Mouse (Mus musculus) adrenal gland, adult 18-20 months (tissue): Measurements from ENCODE around the gene Gm4187. TPM values are rescaled to one million over a fixed set of nuclear protein-coding genes. Genes with fewer than 3 reads are reported as not detected.
"Not testable (repeated sequence)": the region's sequence is repeated elsewhere in the genome, so short reads cannot be mapped to it uniquely, and the experiment has no call there.

ENCODE experiments used
- DNase-seq, 2 experiments: peaks; one replicate each; pipeline ENCODE4 v3.0.0; 2021 to 2022; ENCODE audit warnings: low spot score in 2 of 2
- long read RNA-seq, 2 experiments: library from polyadenylated mRNA; stranded (forward); transcript quantifications; one replicate each; pipeline ENCODE4 v2.0.0; 2021
- total RNA-seq, 2 experiments: library from RNA; stranded (reverse); gene quantifications; 1 replicate in 1 of 2; 2 replicates in 1 of 2; pipeline ENCODE4 v1.2.3; 2021

Gene Gm4187
- not detected for total RNA-seq
- long read RNA-seq, experiment 1, result 0 reads
- long read RNA-seq, experiment 2, result 0 reads

- not testable (repeated sequence) for DNase-seq
These were observed at the start of gene Gm4187 for GRCm38 (mm10) chr7:22329617-22330016. Gene Gm4187, minus strand, starts transcription at chr7:22329717.

DNA sequence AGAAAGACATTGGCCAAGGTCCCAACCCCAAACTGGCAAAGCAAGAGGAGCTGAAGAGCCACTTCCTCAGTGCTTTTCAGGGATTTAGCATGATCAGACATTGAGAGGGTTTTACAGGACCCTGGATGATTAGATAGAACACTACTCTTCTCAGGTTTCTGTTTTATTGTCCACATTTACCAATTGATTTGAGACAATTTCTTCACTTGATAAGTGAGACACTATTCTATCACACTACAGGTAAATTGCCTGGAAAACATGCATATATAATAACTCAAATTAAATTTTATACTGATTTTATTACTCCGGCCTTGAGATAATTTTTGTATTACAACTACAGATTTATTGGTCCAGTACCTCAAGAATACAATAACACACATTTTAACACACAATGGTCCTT, 41.4 kb upstream of the Gm4187 start, which contains the start of gene Gm8660:
Gm8660 (minus strand) TSS at position 101 of the 400 bp plus-strand sequence.
- DNase-seq, result not testable (repeated sequence)

Other genes starting within 250 kb of the Gm4187 start
- not detected for gene Gm16451, start 211.5 kb downstream of the Gm4187 start, total RNA-seq
- gene Gm10666, start 195.0 kb downstream of the Gm4187 start, total RNA-seq, result not detected
- gene Vmn1r142, start 165.7 kb downstream of the Gm4187 start, total RNA-seq, result not detected
- not detected for gene Vmn1r143, start 140.3 kb downstream of the Gm4187 start, total RNA-seq
- gene Gm8653, start 128.5 kb downstream of the Gm4187 start, total RNA-seq, result not detected
- not detected for gene Gm8453, start 100.2 kb downstream of the Gm4187 start, total RNA-seq
- gene Gm8660, start 41.3 kb upstream of the Gm4187 start, total RNA-seq, result not detected
- gene Vmn1r148, start 83.9 kb upstream of the Gm4187 start, total RNA-seq, result not detected
- gene Vmn1r149, start 108.5 kb upstream of the Gm4187 start, total RNA-seq, result not detected
- gene Gm10665, start 134.4 kb upstream of the Gm4187 start, total RNA-seq, result not detected
- gene Vmn1r151, start 170.0 kb upstream of the Gm4187 start, total RNA-seq, result not detected
- gene Vmn1r152, start 193.2 kb upstream of the Gm4187 start, total RNA-seq, result not detected
- gene Gm8677, start 205.2 kb upstream of the Gm4187 start, total RNA-seq, result not detected
- gene Gm4201, start 235.6 kb upstream of the Gm4187 start, total RNA-seq, result not detected